Mouse (Mus musculus): ENCODE measurements at regions not wholly inside any gene's neighbourhood (a gene's known extent, or its start where the extent isn't known, plus 50 kb on each side); places are given as distances from the start of the nearest gene placed in this dataset.

DNA sequence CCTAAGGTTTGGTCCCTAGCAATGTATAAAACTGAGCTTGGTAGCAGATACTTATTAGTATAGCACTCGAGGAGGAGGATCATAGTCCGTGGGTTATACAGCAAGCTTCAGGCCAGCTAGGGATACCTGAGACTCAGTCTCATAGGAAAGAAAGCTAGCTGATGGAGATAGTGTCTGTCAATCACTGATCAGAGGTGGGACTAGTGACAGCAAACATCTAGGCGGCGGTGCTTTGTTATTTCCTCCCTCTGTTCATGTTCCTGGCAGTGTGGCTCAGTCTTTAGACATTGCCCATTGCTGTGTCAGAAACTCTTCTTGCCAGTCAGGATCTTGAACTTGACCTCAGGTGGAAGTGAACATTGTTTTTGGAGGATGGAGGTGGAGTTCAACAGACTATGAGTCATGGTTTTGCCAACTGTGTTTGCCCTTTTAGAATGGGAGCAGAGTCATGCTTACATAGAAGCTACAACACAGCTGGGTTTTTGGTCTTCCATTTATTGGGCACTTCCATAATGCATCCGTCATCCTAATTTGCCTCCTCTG lies 1315.8 kb upstream of the A1bg start:
- Histone ChIP-seq H3K36me3 (no peaks in the 10 kb centered on the region), H3K27me3 (no peaks in the 10 kb centered on the region), H3K9ac (no peak overlapping the region), H3K4me1 (no peaks in the 10 kb centered on the region), H3K9me3 (no peaks in the 10 kb centered on the region), H3K4me2 (replicated peaks) (no peak overlapping the region), H3K27ac (no peak overlapping the region), H3K4me3 (no peak overlapping the region)
- ATAC-seq (ENCODE audit: low FRiP score, low read depth): no peak
- WGBS: 86% methylated on average over 5 of the region's 5 CpGs

DNA sequence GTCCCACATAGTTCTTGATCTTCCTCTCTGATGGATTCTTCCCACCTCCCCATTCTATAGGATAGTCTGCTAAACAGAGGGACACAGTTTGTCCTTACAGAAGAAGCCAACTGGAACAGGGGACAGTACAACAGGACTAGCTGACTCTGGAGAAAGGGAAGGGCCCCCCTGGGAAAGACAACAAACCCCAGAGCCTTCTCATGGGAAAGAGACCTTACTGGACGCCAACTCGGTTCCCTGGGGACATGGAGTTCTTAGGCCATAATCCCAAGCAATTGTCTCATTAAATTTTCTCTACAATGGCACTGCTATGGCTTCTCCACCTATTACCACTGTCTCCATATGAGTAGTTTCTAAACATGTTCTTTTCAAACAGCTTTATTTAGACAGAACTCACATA lies 1313.2 kb upstream of the A1bg start:
- Histone ChIP-seq H3K9ac (no peak overlapping the region), H3K4me2 (replicated peaks) (no peak overlapping the region), H3K27ac (no peak overlapping the region), H3K4me1 (no peaks in the 10 kb centered on the region), H3K27me3 (no peaks in the 10 kb centered on the region), H3K36me3 (no peaks in the 10 kb centered on the region), H3K4me3 (no peak overlapping the region), H3K9me3 (no peaks in the 10 kb centered on the region)
- no peak for ATAC-seq (ENCODE audit: low FRiP score, low read depth)
- 69% methylated on average over 2 of the region's 2 CpGs for WGBS

DNA sequence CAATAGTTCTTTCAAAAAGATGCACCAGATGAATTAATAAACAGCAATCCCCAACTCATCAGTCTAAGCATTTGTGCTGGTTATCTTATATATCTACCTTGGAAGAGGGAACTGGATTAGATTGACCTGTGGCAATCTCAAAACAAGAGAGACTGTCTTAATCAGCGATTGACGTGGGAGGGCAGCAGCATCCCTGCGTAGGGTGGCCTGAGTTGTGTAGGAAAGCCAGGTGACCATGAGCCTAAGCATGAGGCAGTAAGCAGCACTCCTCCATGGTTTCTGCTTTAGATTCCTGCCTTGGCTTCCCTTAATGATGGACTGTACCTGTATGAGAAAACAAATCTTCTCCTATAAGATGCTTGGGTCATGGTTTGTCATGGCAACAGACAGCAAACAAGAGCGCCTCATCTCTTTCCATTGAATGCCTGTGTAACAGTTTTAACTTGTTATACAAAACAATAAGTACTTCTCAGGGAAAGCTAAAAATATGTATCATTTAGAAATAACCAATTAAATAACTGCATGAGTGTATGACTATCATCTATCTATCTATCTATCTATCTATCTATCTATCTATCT lies 1311.5 kb upstream of the A1bg start:
- Histone ChIP-seq H3K9ac (no peak overlapping the region), H3K4me1 (no peaks in the 10 kb centered on the region), H3K4me2 (replicated peaks) (no peak overlapping the region), H3K27ac (no peak overlapping the region), H3K9me3 (no peaks in the 10 kb centered on the region), H3K4me3 (no peak overlapping the region), H3K27me3 (no peaks in the 10 kb centered on the region), H3K36me3 (no peaks in the 10 kb centered on the region)
- 94% methylated on average over 4 of the region's 4 CpGs for WGBS
- ATAC-seq (ENCODE audit: low FRiP score, low read depth): no peak

DNA sequence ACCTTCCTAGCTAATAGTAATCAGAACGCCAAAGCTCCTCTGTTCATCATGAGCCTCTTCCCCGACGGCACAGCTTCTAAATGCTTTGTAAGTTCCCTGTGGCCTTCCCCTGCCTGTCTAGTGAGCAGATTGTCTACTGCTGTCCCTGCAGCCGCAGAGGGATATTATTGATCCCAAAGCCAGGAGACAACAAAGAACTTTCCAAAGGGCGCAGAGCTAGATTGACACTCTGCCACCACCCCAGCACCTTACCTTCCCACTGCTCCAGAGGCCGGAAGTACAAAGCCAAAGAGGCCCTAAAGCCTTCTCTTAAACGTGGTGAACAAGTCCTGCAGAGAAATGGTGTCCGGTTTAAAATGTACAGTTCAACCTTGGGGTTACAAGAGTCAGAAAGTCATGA lies 1310.3 kb upstream of the A1bg start:
- 75% methylated on average over 8 of the region's 8 CpGs for WGBS
- no peak overlapping the region for H3K27ac ChIP-seq
- H3K4me2 ChIP-seq (replicated peaks): no peak overlapping the region
- H3K4me1 ChIP-seq: no peaks in the 10 kb centered on the region
- H3K9ac ChIP-seq: no peak overlapping the region
- H3K9me3 ChIP-seq: no peaks in the 10 kb centered on the region
- H3K27me3 ChIP-seq: no peaks in the 10 kb centered on the region
- no peak overlapping the region for H3K4me3 ChIP-seq
- H3K36me3 ChIP-seq: no peaks in the 10 kb centered on the region
- ATAC-seq (ENCODE audit: low FRiP score, low read depth): no peak

DNA sequence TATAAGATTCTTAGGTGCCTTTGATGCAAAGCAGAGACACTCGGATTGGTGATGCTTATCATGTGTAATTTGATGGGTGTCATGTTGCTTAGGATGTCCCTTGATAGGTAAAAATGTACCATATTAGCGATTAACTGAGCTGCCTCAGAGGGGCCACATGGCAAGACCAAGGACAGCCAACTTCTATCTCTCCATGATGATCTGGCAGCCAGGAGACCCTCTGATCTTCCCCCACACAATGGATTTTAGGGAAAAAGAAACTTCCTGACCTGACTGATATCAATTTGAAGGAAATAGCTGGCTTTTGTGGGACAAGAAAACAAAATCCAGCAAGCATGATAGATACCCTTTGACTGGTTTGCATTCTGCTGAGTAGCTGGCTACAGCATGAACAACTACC lies 1308.9 kb upstream of the A1bg start:
- Histone ChIP-seq H3K27me3 (no peaks in the 10 kb centered on the region), H3K4me3 (no peak overlapping the region), H3K27ac (no peak overlapping the region), H3K9me3 (no peaks in the 10 kb centered on the region), H3K36me3 (no peaks in the 10 kb centered on the region), H3K4me2 (replicated peaks) (no peak overlapping the region), H3K9ac (no peak overlapping the region), H3K4me1 (no peaks in the 10 kb centered on the region)
- no peak for ATAC-seq (ENCODE audit: low FRiP score, low read depth)
- WGBS: 62% methylated on average over 2 of the region's 2 CpGs

DNA sequence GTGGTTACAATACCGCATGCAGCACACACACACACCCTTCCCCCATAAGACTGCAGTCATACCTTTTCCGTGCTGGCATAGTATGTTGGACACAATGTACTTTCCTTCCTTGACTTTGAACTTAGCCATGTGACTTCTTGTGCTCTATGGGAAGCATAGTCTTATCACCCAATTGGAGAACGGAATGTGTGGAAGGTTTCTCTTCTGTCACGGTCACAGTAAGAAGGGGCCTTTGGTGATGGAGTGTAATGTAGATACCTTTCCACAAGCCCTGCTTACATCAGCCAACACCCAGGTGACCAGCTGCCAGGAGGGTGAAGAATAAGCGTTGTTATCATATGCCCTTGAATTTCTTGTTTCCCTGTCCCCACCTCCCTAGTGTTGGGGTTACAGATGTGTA lies 1308.0 kb upstream of the A1bg start:
- ATAC-seq (ENCODE audit: low FRiP score, low read depth): no peak
- 90% methylated on average over 5 of the region's 5 CpGs for WGBS
- H3K27ac ChIP-seq: no peak overlapping the region

DNA sequence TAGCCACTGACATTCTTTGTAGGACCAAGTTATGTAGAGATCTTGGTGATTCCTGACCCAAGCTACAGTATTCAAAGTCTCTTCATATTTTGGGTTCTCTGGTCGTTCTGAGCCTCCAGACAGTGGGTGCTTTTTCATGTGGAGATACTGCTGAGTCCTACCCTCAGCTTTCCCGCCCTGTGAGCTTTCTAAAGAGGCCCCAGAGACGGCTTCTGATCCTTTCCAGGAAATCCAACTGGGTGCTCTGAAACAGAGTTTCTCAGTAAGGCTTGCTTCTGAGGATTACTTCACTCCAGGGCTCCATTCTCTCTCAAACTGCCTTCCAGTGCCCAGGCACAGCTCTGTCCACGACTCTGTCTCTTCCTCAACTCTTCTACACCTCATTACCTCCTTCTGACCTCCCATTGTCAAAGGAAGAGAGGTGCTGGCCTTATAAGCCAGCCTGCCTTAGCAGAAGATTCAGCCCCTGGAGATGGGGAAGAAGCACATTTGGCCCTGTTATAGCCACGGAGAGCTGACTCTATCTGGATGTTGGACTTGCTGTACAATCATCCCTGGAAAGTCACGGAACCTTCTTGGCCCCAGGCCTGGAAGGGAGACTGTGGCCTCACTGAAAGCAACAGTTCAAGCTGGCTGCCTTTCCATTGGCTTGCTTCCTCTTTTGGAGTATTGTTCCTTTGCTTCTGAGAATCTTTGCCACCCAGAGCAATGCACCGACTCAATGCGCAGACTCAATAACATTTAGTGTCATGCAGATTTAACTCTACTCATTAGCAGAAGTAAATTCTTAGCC lies 1306.9 kb upstream of the A1bg start:
- WGBS: 79% methylated on average over 8 of the region's 8 CpGs
- H3K4me1 ChIP-seq: no peaks in the 10 kb centered on the region

More for the DNA sequence above, 1308.0 kb upstream of the A1bg start:
- Histone ChIP-seq H3K36me3 (no peaks in the 10 kb centered on the region), H3K4me2 (replicated peaks) (no peak overlapping the region), H3K9me3 (no peaks in the 10 kb centered on the region), H3K9ac (no peak overlapping the region), H3K27me3 (no peaks in the 10 kb centered on the region), H3K4me3 (no peak overlapping the region), H3K4me1 (no peaks in the 10 kb centered on the region)

DNA sequence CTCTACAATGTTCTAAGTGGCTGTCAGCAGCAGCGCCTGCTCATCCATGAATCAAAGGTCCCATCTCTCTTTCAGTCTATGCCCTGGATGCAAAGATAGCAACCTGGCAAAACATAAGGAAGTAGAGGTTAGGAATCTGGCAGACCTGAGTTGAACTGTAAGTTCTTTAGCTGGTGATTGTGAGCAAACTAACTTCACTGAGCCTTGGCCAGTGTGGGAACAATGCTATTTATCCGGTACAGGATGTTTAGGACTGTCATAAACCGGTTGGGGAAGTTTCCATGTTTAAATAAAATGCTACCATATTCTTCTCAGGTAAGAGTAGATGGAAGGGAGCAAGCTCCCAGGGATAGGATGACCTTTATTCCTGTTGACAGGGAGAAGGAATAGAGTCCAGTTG lies 1306.2 kb upstream of the A1bg start:
- no peak for ATAC-seq (ENCODE audit: low FRiP score, low read depth)
- no peak overlapping the region for H3K4me3 ChIP-seq
- no peaks in the 10 kb centered on the region for H3K27me3 ChIP-seq
- 95% methylated on average over 3 of the region's 3 CpGs for WGBS
- H3K4me2 ChIP-seq (replicated peaks): no peak overlapping the region
- no peaks in the 10 kb centered on the region for H3K36me3 ChIP-seq
- no peak overlapping the region for H3K9ac ChIP-seq
- no peaks in the 10 kb centered on the region for H3K9me3 ChIP-seq
- no peaks in the 10 kb centered on the region for H3K4me1 ChIP-seq
- no peak overlapping the region for H3K27ac ChIP-seq

More for the DNA sequence above, 1306.9 kb upstream of the A1bg start:
- no peak overlapping the region for H3K9ac ChIP-seq
- H3K27ac ChIP-seq: no peak overlapping the region
- H3K4me3 ChIP-seq: no peak overlapping the region
- no peaks in the 10 kb centered on the region for H3K27me3 ChIP-seq
- no peak for ATAC-seq (ENCODE audit: low FRiP score, low read depth)
- H3K4me2 ChIP-seq (replicated peaks): no peak overlapping the region
- no peaks in the 10 kb centered on the region for H3K36me3 ChIP-seq
- no peaks in the 10 kb centered on the region for H3K9me3 ChIP-seq

DNA sequence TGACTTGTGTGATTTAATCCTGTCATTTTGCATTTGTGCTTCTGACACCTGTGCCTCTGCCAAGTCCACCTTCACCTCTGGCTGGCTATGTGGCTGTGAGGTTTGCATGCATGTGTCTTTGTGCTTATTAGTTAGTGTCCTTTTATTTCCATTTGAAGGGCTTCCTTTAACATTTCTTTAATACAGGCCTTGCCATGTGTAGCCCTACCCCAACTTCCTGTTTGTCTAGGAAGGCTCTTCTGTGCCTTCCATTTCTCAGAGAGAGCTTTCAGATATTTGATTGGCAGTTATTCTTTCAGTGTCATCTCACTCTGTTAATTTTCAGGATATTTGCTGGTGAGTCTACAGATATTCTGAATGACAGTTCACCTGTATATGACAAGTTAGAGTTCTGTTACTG lies 1302.0 kb upstream of the A1bg start:
- no peaks in the 10 kb centered on the region for H3K9me3 ChIP-seq
- no peak for ATAC-seq (ENCODE audit: low FRiP score, low read depth)

DNA sequence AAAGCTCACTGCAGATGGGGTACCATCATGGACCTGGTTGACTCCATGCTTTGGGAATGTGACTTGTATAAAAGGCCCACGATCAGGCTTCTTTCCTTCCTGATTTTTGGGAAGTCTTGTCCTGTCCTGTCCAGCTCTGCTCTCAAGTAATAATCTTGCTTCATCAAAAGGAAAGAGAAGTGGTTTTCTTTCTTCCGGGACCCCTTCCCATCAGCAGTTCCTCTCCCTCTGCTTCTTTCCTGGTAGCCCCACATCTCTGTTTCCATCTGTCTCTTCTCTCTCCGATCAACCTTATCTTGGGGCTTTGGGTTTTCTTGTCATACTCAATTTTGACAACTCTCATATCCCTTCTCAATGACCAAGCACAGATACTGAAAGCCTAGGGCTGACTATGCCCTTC lies 1301.4 kb upstream of the A1bg start:
- Histone ChIP-seq H3K9me3 (no peaks in the 10 kb centered on the region), H3K4me3 (no peak overlapping the region), H3K27ac (no peak overlapping the region), H3K9ac (no peak overlapping the region), H3K27me3 (no peaks in the 10 kb centered on the region), H3K36me3 (no peaks in the 10 kb centered on the region), H3K4me2 (replicated peaks) (no peak overlapping the region), H3K4me1 (no peaks in the 10 kb centered on the region)
- WGBS: 87% methylated on average over 3 of the region's 3 CpGs
- ATAC-seq (ENCODE audit: low FRiP score, low read depth): no peak

More for the DNA sequence above, 1302.0 kb upstream of the A1bg start:
- Histone ChIP-seq H3K4me1 (no peaks in the 10 kb centered on the region), H3K4me2 (replicated peaks) (no peak overlapping the region), H3K27me3 (no peaks in the 10 kb centered on the region), H3K36me3 (no peaks in the 10 kb centered on the region), H3K4me3 (no peak overlapping the region), H3K27ac (no peak overlapping the region), H3K9ac (no peak overlapping the region)

DNA sequence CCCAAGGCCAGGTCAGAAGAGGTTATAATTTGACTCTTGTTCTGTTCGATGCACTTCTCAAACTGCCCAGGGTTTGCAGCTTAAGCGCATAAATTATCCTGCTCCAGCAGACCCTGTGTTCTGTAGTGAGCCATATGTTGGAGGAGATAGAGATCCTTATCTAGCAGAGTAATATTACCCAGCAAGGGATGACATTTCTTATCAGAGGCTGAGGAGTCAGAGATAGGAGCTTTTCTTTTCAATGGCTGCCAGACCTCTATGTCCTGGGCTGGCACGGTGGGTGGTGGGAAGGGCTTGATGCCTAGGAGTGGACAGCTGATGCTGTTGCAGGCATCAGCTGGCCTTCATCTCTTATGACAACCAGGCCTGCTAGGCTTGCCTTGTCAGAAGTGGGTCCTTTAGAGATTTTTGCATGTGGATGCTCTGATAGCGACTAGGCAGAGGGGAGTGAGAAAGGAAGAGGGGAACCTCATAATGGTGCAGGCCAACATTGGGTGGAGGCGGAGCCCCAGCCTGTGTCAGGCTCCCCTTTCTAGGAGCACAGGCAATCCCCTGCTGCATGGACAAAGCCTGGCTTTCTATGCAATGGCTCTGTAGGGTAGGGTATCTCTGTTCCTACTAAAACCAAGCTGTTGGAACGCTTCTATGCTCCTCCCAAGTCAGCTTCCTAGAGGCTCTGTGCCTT lies 1300.5 kb upstream of the A1bg start:
- no peak overlapping the region for H3K4me3 ChIP-seq
- H3K9me3 ChIP-seq: no peaks in the 10 kb centered on the region
- ATAC-seq (ENCODE audit: low FRiP score, low read depth): no peak
- no peak overlapping the region for H3K9ac ChIP-seq
- H3K4me2 ChIP-seq (replicated peaks): no peak overlapping the region
- H3K27ac ChIP-seq: no peak overlapping the region
- H3K27me3 ChIP-seq: no peaks in the 10 kb centered on the region
- WGBS: 77% methylated on average over 6 of the region's 6 CpGs
- no peaks in the 10 kb centered on the region for H3K4me1 ChIP-seq
- no peaks in the 10 kb centered on the region for H3K36me3 ChIP-seq

DNA sequence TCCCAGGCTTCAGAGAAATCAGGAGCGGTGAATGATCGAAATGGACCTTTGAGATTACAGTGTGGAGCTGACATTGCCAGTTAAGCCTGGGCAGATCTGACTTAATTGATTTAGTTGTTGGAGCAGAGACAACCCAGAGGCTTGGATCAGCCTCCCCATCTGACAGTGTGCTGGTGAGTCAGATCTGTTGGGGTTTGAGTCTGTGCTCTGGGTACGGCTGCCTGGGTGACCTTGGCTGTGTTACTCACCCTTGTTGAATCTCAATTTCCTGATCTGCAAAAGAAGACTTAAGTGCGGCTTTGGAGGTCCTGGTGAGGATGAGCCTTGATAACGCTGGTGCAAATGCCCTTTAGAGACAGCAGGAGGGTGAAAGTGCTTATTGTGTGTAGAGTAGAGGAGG lies 1299.9 kb upstream of the A1bg start:
- 85% methylated on average over 5 of the region's 5 CpGs for WGBS
- Histone ChIP-seq H3K4me3 (no peak overlapping the region), H3K27ac (no peak overlapping the region), H3K27me3 (no peaks in the 10 kb centered on the region), H3K36me3 (no peaks in the 10 kb centered on the region), H3K9ac (no peak overlapping the region), H3K9me3 (no peaks in the 10 kb centered on the region), H3K4me1 (no peaks in the 10 kb centered on the region), H3K4me2 (replicated peaks) (no peak overlapping the region)
- no peak for ATAC-seq (ENCODE audit: low FRiP score, low read depth)

All from limb, embryonic 13.5 days (tissue).